Mouse (Mus musculus): ENCODE results near the gene Gm20708. TPM values are rescaled to one million over a fixed set of nuclear protein-coding genes. Genes with fewer than 3 reads are reported as not detected.

Gene Gm20708
- polyA plus RNA-seq (2014; fragmentation: Nextera tagmentation; extraction: Ambion mirVana), result 0.68 and 1.2 TPM in 2 replicates

- no peaks in the 10 kb centered on the region for H3K4me1 ChIP-seq (ENCODE audit: control insufficient read depth, insufficient read depth, low read length)
- H3K27me3 ChIP-seq (ENCODE audit: control insufficient read depth, insufficient read depth, low read length), result peaks cover 7% of the 10 kb centered on the region
- H3K4me3 ChIP-seq (ENCODE audit: low read depth, low read length), result peak within 1 kb of the TSS; percentile 52
- no peaks in the 10 kb centered on the region for H3K9me3 ChIP-seq (ENCODE audit: control insufficient read depth, low read length)
- peak; percentile 66; the same call in 1 of the 2 replicates for ATAC-seq (ENCODE audit: low read depth)
- WGBS, result under 1% methylated on average over 56 of the region's 75 CpGs
- peak within 1 kb of the TSS; percentile 46 for H3K9ac ChIP-seq (replicated peaks; ENCODE audit: low read depth, low read length)
- H3K4me2 ChIP-seq (ENCODE audit: low read depth, low read length), result peak within 1 kb of the TSS; percentile 78
- H3K36me3 ChIP-seq (ENCODE audit: control insufficient read depth, insufficient read depth, low read length), result no peaks in the 10 kb centered on the region
- H3K27ac ChIP-seq (ENCODE audit: low read depth, low read length), result no peak within 1 kb of the TSS
These were observed at the start of gene Gm20708, which contains the start of gene Syngr2 for GRCm38 (mm10) chr11:117809407-117810311. Gene Gm20708 (plus strand): TSS chr11:117809668. Gene Syngr2 (plus strand): TSS chr11:117809668.

- no peak overlapping the region for H3K4me3 ChIP-seq (ENCODE audit: low read depth, low read length)
- 90% methylated on average over 26 of the region's 26 CpGs for WGBS
- H3K9me3 ChIP-seq (ENCODE audit: control insufficient read depth, low read length), result no peaks in the 10 kb centered on the region
- H3K4me1 ChIP-seq (ENCODE audit: control insufficient read depth, insufficient read depth, low read length), result no peaks in the 10 kb centered on the region
- no peak for ATAC-seq (ENCODE audit: low read depth)
- no peak overlapping the region for H3K4me2 ChIP-seq (ENCODE audit: low read depth, low read length)
- H3K9ac ChIP-seq (replicated peaks; ENCODE audit: low read depth, low read length), result no peak overlapping the region
- peaks cover 73% of the 10 kb centered on the region for H3K36me3 ChIP-seq (ENCODE audit: control insufficient read depth, insufficient read depth, low read length)
- no peak overlapping the region for H3K27ac ChIP-seq (ENCODE audit: low read depth, low read length)
- no peaks in the 10 kb centered on the region for H3K27me3 ChIP-seq (ENCODE audit: control insufficient read depth, insufficient read depth, low read length)
These were observed 48.9 kb upstream of the Gm20708 start for GRCm38 (mm10) chr11:117760374-117761119.

- no peaks in the 10 kb centered on the region for H3K4me1 ChIP-seq (ENCODE audit: control insufficient read depth, insufficient read depth, low read length)
- H3K4me3 ChIP-seq (ENCODE audit: low read depth, low read length), result no peak overlapping the region
- peaks cover 64% of the 10 kb centered on the region for H3K36me3 ChIP-seq (ENCODE audit: control insufficient read depth, insufficient read depth, low read length)
- no peaks in the 10 kb centered on the region for H3K9me3 ChIP-seq (ENCODE audit: control insufficient read depth, low read length)
- no peak overlapping the region for H3K9ac ChIP-seq (replicated peaks; ENCODE audit: low read depth, low read length)
- ATAC-seq (ENCODE audit: low read depth), result no peak
- WGBS, result 92% methylated on average over 13 of the region's 13 CpGs
- no peak overlapping the region for H3K4me2 ChIP-seq (ENCODE audit: low read depth, low read length)
- H3K27me3 ChIP-seq (ENCODE audit: control insufficient read depth, insufficient read depth, low read length), result no peaks in the 10 kb centered on the region
- H3K27ac ChIP-seq (ENCODE audit: low read depth, low read length), result no peak overlapping the region
These were observed 47.7 kb upstream of the Gm20708 start for GRCm38 (mm10) chr11:117761801-117762200.

GRCm38 (mm10) chr11:117762246-117762645, 47.2 kb upstream of the Gm20708 start:
- Histone ChIP-seq H3K9ac (replicated peaks; ENCODE audit: low read depth, low read length) (no peak overlapping the region), H3K27me3 (ENCODE audit: control insufficient read depth, insufficient read depth, low read length) (no peaks in the 10 kb centered on the region), H3K4me2 (ENCODE audit: low read depth, low read length) (no peak overlapping the region), H3K4me1 (ENCODE audit: control insufficient read depth, insufficient read depth, low read length) (no peaks in the 10 kb centered on the region), H3K9me3 (ENCODE audit: control insufficient read depth, low read length) (no peaks in the 10 kb centered on the region), H3K36me3 (ENCODE audit: control insufficient read depth, insufficient read depth, low read length) (peaks cover 59% of the 10 kb centered on the region), H3K27ac (ENCODE audit: low read depth, low read length) (no peak overlapping the region), H3K4me3 (ENCODE audit: low read depth, low read length) (no peak overlapping the region)
- 94% methylated on average over 12 of the region's 12 CpGs for WGBS
- no peak for ATAC-seq (ENCODE audit: low read depth)

GRCm38 (mm10) chr11:117764319-117764718, 45.1 kb upstream of the Gm20708 start:
- H3K4me2 ChIP-seq (ENCODE audit: low read depth, low read length), result no peak overlapping the region
- H3K4me3 ChIP-seq (ENCODE audit: low read depth, low read length), result no peak overlapping the region
- H3K4me1 ChIP-seq (ENCODE audit: control insufficient read depth, insufficient read depth, low read length), result 0 out of 2 replicates have a peak, but pooled peaks cover under 1% of the 10 kb centered on the region
- ATAC-seq (ENCODE audit: low read depth), result no peak
- H3K9me3 ChIP-seq (ENCODE audit: control insufficient read depth, low read length), result no peaks in the 10 kb centered on the region
- H3K27me3 ChIP-seq (ENCODE audit: control insufficient read depth, insufficient read depth, low read length), result no peaks in the 10 kb centered on the region
- 91% methylated on average over 9 of the region's 9 CpGs for WGBS
- H3K27ac ChIP-seq (ENCODE audit: low read depth, low read length), result no peak overlapping the region
- H3K36me3 ChIP-seq (ENCODE audit: control insufficient read depth, insufficient read depth, low read length), result peaks cover 41% of the 10 kb centered on the region
- H3K9ac ChIP-seq (replicated peaks; ENCODE audit: low read depth, low read length), result no peak overlapping the region

- H3K27me3 ChIP-seq (ENCODE audit: control insufficient read depth, insufficient read depth, low read length), result no peaks in the 10 kb centered on the region
- H3K4me1 ChIP-seq (ENCODE audit: control insufficient read depth, insufficient read depth, low read length), result 0 out of 2 replicates have a peak, but pooled peaks cover 3% of the 10 kb centered on the region
- 91% methylated on average over 5 of the region's 5 CpGs for WGBS
- peaks cover 31% of the 10 kb centered on the region for H3K36me3 ChIP-seq (ENCODE audit: control insufficient read depth, insufficient read depth, low read length)
- H3K27ac ChIP-seq (ENCODE audit: low read depth, low read length), result no peak overlapping the region
- H3K4me2 ChIP-seq (ENCODE audit: low read depth, low read length), result no peak overlapping the region
- no peak for ATAC-seq (ENCODE audit: low read depth)
- H3K9ac ChIP-seq (replicated peaks; ENCODE audit: low read depth, low read length), result no peak overlapping the region
- H3K4me3 ChIP-seq (ENCODE audit: low read depth, low read length), result no peak overlapping the region
- H3K9me3 ChIP-seq (ENCODE audit: control insufficient read depth, low read length), result no peaks in the 10 kb centered on the region
These were observed 44.1 kb upstream of the Gm20708 start for GRCm38 (mm10) chr11:117765361-117765760.

GRCm38 (mm10) chr11:117766275-117766674, 43.2 kb upstream of the Gm20708 start:
- H3K4me2 ChIP-seq (ENCODE audit: low read depth, low read length), result no peak overlapping the region
- H3K9me3 ChIP-seq (ENCODE audit: control insufficient read depth, low read length), result no peaks in the 10 kb centered on the region
- no peak overlapping the region for H3K27ac ChIP-seq (ENCODE audit: low read depth, low read length)
- H3K36me3 ChIP-seq (ENCODE audit: control insufficient read depth, insufficient read depth, low read length), result peaks cover 22% of the 10 kb centered on the region
- no peaks in the 10 kb centered on the region for H3K27me3 ChIP-seq (ENCODE audit: control insufficient read depth, insufficient read depth, low read length)
- ATAC-seq (ENCODE audit: low read depth), result no peak
- 86% methylated on average over 3 of the region's 3 CpGs for WGBS
- H3K4me3 ChIP-seq (ENCODE audit: low read depth, low read length), result no peak overlapping the region
- H3K9ac ChIP-seq (replicated peaks; ENCODE audit: low read depth, low read length), result no peak overlapping the region
- H3K4me1 ChIP-seq (ENCODE audit: control insufficient read depth, insufficient read depth, low read length), result 0 out of 2 replicates have a peak, but pooled peaks cover 3% of the 10 kb centered on the region

GRCm38 (mm10) chr11:117768725-117769682, 40.5 kb upstream of the Gm20708 start:
- ATAC-seq (ENCODE audit: low read depth), result no peak
- Histone ChIP-seq H3K27ac (ENCODE audit: low read depth, low read length) (0 out of 2 replicates have a peak overlapping the region, but pooled peaks have one; percentile 28), H3K4me3 (ENCODE audit: low read depth, low read length) (no peak overlapping the region), H3K9ac (replicated peaks; ENCODE audit: low read depth, low read length) (no peak overlapping the region), H3K36me3 (ENCODE audit: control insufficient read depth, insufficient read depth, low read length) (peaks cover 10% of the 10 kb centered on the region; the same call in 1 of the 2 replicates), H3K27me3 (ENCODE audit: control insufficient read depth, insufficient read depth, low read length) (no peaks in the 10 kb centered on the region), H3K4me2 (ENCODE audit: low read depth, low read length) (no peak overlapping the region), H3K9me3 (ENCODE audit: control insufficient read depth, low read length) (no peaks in the 10 kb centered on the region), H3K4me1 (ENCODE audit: control insufficient read depth, insufficient read depth, low read length) (0 out of 2 replicates have a peak, but pooled peaks cover 3% of the 10 kb centered on the region)
- 65% methylated on average over 20 of the region's 20 CpGs for WGBS
